Mouse (Mus musculus) ovary, adult 18-20 months (tissue): ENCODE data around the gene Lamc1.

Source experiments
- DNase-seq: peaks from one replicate; pipeline ENCODE4 v3.0.0; 2022; ENCODE audit warnings: low spot score, mixed read lengths

The Lamc1 gene

GRCm38 (mm10) chr1:153185828-153186803 lies 146.5 kb downstream of the Lamc1 start, which contains the start of gene Lamc2:
Gene Lamc2 (minus strand): TSS chr1:153186447.
- no peak for DNase-seq

GRCm38 (mm10) chr1:153180586-153181289 lies 151.8 kb downstream of the Lamc1 start:
- no peak for DNase-seq

GRCm38 (mm10) chr1:153180160-153180559 lies 152.4 kb downstream of the Lamc1 start:
- no peak for DNase-seq

- DNase-seq, result peak; percentile 47
Measured at GRCm38 (mm10) chr1:153174801-153175200, 157.8 kb downstream of the Lamc1 start.

- DNase-seq, result peak; percentile 37
Measured at GRCm38 (mm10) chr1:153173276-153173675, 159.3 kb downstream of the Lamc1 start.

- DNase-seq, result no peak
Measured at GRCm38 (mm10) chr1:153172291-153172731, 160.3 kb downstream of the Lamc1 start.

GRCm38 (mm10) chr1:153171011-153171410 lies 161.6 kb downstream of the Lamc1 start:
- no peak for DNase-seq
